Mouse (Mus musculus) left cerebral cortex, adult 11 months (tissue): ENCODE data around the gene 4930564D02Rik.

Experiments
- DNase-seq: peaks from one replicate; pipeline ENCODE4 v3.0.0; 2022; ENCODE audit warnings: low spot score

Gene 4930564D02Rik

GRCm38 (mm10) chr3:105066544-105066943, at the start of gene 4930564D02Rik:
Gene 4930564D02Rik (plus strand): TSS chr3:105066844.
- no peak for DNase-seq

- DNase-seq: no peak
Measured at GRCm38 (mm10) chr3:105017314-105017713, 49.3 kb upstream of the 4930564D02Rik start.

- no peak for DNase-seq
Measured at GRCm38 (mm10) chr3:105018085-105018782, 48.4 kb upstream of the 4930564D02Rik start.

- DNase-seq: no peak
Measured at GRCm38 (mm10) chr3:105018783-105019105, 47.9 kb upstream of the 4930564D02Rik start.

- no peak for DNase-seq
Measured at GRCm38 (mm10) chr3:105019826-105020692, 46.6 kb upstream of the 4930564D02Rik start.

GRCm38 (mm10) chr3:105023371-105024005, 43.2 kb upstream of the 4930564D02Rik start:
- no peak for DNase-seq

GRCm38 (mm10) chr3:105036281-105036847, 30.3 kb upstream of the 4930564D02Rik start:
- no peak for DNase-seq

GRCm38 (mm10) chr3:105037240-105037770, 29.3 kb upstream of the 4930564D02Rik start:
- no peak for DNase-seq

- DNase-seq: no peak
Measured at GRCm38 (mm10) chr3:105040002-105040401, 26.6 kb upstream of the 4930564D02Rik start.

GRCm38 (mm10) chr3:105040983-105041625, 25.5 kb upstream of the 4930564D02Rik start:
- DNase-seq: no peak

- no peak for DNase-seq
Measured at GRCm38 (mm10) chr3:105043746-105044145, 22.9 kb upstream of the 4930564D02Rik start.

- DNase-seq: no peak
Measured at GRCm38 (mm10) chr3:105046870-105047269, 19.8 kb upstream of the 4930564D02Rik start.

GRCm38 (mm10) chr3:105047616-105048015, 19.0 kb upstream of the 4930564D02Rik start:
- DNase-seq: no peak

GRCm38 (mm10) chr3:105049848-105050247, 16.8 kb upstream of the 4930564D02Rik start:
- DNase-seq: no peak

- DNase-seq: no peak
Measured at GRCm38 (mm10) chr3:105051103-105051502, 15.5 kb upstream of the 4930564D02Rik start.

GRCm38 (mm10) chr3:105052171-105052936, 14.3 kb upstream of the 4930564D02Rik start:
- no peak for DNase-seq

GRCm38 (mm10) chr3:105052937-105053697, 13.5 kb upstream of the 4930564D02Rik start, which contains the start of gene Cttnbp2nl:
Gene Cttnbp2nl (minus strand): TSS chr3:105053146.
- peak; percentile 97 for DNase-seq

GRCm38 (mm10) chr3:105053698-105054001, 13.0 kb upstream of the 4930564D02Rik start:
- no peak for DNase-seq

- DNase-seq: no peak
Measured at GRCm38 (mm10) chr3:105054952-105055351, 11.7 kb upstream of the 4930564D02Rik start.

GRCm38 (mm10) chr3:105055666-105056065, 11.0 kb upstream of the 4930564D02Rik start:
- no peak for DNase-seq
